In genomic region chr6:130031493-130032089, GRCm38 (mm10) we compare ENCODE assay signal across 13 mouse cellular contexts. TPM values are rescaled to one million over a fixed set of nuclear protein-coding genes. Genes with fewer than 3 reads are reported as not detected.
"Had no signal": no experiment of that assay in that cellular context is flagged by ENCODE, and none has a peak within 500 bp of the region (broad histone marks: within the 10 kb centered on the region; RNA-seq: fewer than 3 reads in every experiment).

No protein-coding gene starts in this region.

RNA-seq across cellular contexts. Expression of gene Klra6, which starts 4.8 kb away (rescaled TPM):
- total RNA-seq: gastrocnemius, adult 18-20 months; gastrocnemius, adult 8-10 months; gastrocnemius, postnatal 14 days; gastrocnemius, postnatal 36 days; heart, adult 2 months; heart, postnatal 14 days; heart, postnatal 36 days; layer of hippocampus, adult 2 months; layer of hippocampus, postnatal 10 days; layer of hippocampus, postnatal 25 days; left cerebral cortex, adult 2 months; left cerebral cortex, postnatal 14 days; left cerebral cortex, postnatal 36 days had no signal

RNA-seq across cellular contexts. Expression of gene Klra4, which starts 35.5 kb away (rescaled TPM):
- total RNA-seq: gastrocnemius, adult 18-20 months; gastrocnemius, adult 8-10 months; gastrocnemius, postnatal 14 days; gastrocnemius, postnatal 36 days; heart, adult 2 months; heart, postnatal 14 days; heart, postnatal 36 days; layer of hippocampus, adult 2 months; layer of hippocampus, postnatal 10 days; layer of hippocampus, postnatal 25 days; left cerebral cortex, adult 2 months; left cerebral cortex, postnatal 14 days; left cerebral cortex, postnatal 36 days had no signal
